Mouse (Mus musculus) fat pad, adult 2 months (tissue): ENCODE measurements around the gene Pigk.

Source experiments
- DNase-seq: peaks from one replicate; pipeline ENCODE4 v3.0.0-alpha.2; 2011; ENCODE audit warnings: low read depth, low spot score; ENCODE audit errors: extremely low read depth

The Pigk gene

GRCm38 (mm10) chr3:152888116-152888515 is 174.2 kb downstream of the Pigk start:
- DNase-seq = no peak

GRCm38 (mm10) chr3:152894935-152895334 is 181.0 kb downstream of the Pigk start:
- DNase-seq = no peak

- DNase-seq = no peak
Measured at GRCm38 (mm10) chr3:152896111-152896510, 182.2 kb downstream of the Pigk start.

- DNase-seq = no peak
Measured at GRCm38 (mm10) chr3:152897196-152897595, 183.3 kb downstream of the Pigk start.

GRCm38 (mm10) chr3:152898906-152899305 is 185.0 kb downstream of the Pigk start:
- DNase-seq = no peak

- DNase-seq = no peak
Measured at GRCm38 (mm10) chr3:152905026-152905425, 191.1 kb downstream of the Pigk start.

GRCm38 (mm10) chr3:152905800-152906199 is 191.9 kb downstream of the Pigk start:
- DNase-seq = no peak

GRCm38 (mm10) chr3:152907087-152907486 is 193.2 kb downstream of the Pigk start:
- no peak for DNase-seq

- no peak for DNase-seq
Measured at GRCm38 (mm10) chr3:152907683-152908082, 193.8 kb downstream of the Pigk start.

- no peak for DNase-seq
Measured at GRCm38 (mm10) chr3:152911578-152911977, 197.7 kb downstream of the Pigk start.

GRCm38 (mm10) chr3:152912216-152913101 is 198.6 kb downstream of the Pigk start:
- DNase-seq = no peak

- no peak for DNase-seq
Measured at GRCm38 (mm10) chr3:152913150-152913549, 199.2 kb downstream of the Pigk start.

- no peak for DNase-seq
Measured at GRCm38 (mm10) chr3:152913625-152914024, 199.7 kb downstream of the Pigk start.

- no peak for DNase-seq
Measured at GRCm38 (mm10) chr3:152914376-152914775, 200.5 kb downstream of the Pigk start.

GRCm38 (mm10) chr3:152917579-152917978 is 203.7 kb downstream of the Pigk start:
- DNase-seq = no peak

- no peak for DNase-seq
Measured at GRCm38 (mm10) chr3:152919101-152919500, 205.2 kb downstream of the Pigk start.

GRCm38 (mm10) chr3:152920365-152920764 is 206.5 kb downstream of the Pigk start:
- no peak for DNase-seq

- DNase-seq = no peak
Measured at GRCm38 (mm10) chr3:152923530-152923929, 209.6 kb downstream of the Pigk start.

GRCm38 (mm10) chr3:152925364-152925763 is 211.5 kb downstream of the Pigk start:
- DNase-seq = no peak

GRCm38 (mm10) chr3:152926166-152926565 is 212.3 kb downstream of the Pigk start:
- DNase-seq = no peak

GRCm38 (mm10) chr3:152928287-152928975 is 214.5 kb downstream of the Pigk start:
- DNase-seq = no peak

- DNase-seq = no peak
Measured at GRCm38 (mm10) chr3:152929256-152929787, 215.4 kb downstream of the Pigk start.
